In genomic region chr17:35569091-35569944, GRCm38 (mm10) we compare ENCODE assay signal across 9 mouse cellular contexts. TPM values are rescaled to one million over a fixed set of nuclear protein-coding genes. Genes with fewer than 3 reads are reported as not detected.
A peak's percentile ranks its signal among the peaks of the same experiment; 100 is the strongest.
DNase-seq lines count a peak whose midpoint lies in the region; ATAC-seq and TF ChIP-seq lines count a peak whose summit lies in the region.
"Had no signal": no experiment of that assay in that cellular context is flagged by ENCODE, and none has a peak within 500 bp of the region (broad histone marks: within the 10 kb centered on the region; RNA-seq: fewer than 3 reads in every experiment).

No protein-coding gene starts in this region.

- H3K4me3 ChIP-seq in ES-Bruce4 (ENCODE audit: low read depth, low read length) = peak overlapping the region; percentile 59
- H3K4me3 ChIP-seq in forebrain, postnatal 0 days (ENCODE audit: low read depth, low read length) = peak overlapping the region; percentile 31
- H3K4me3 ChIP-seq in midbrain, embryonic 12.5 days = peak overlapping the region; percentile 31

- H3K9ac ChIP-seq in ES-Bruce4 (ENCODE audit: low read depth, poor library complexity, severe bottlenecking) = peak overlapping the region; percentile 0; the same call in 1 of the 2 replicates
- H3K9ac ChIP-seq in forebrain, postnatal 0 days = peak overlapping the region; percentile 40
- H3K9ac ChIP-seq in midbrain, embryonic 12.5 days (replicated peaks) = peak overlapping the region; percentile 41

- H3K27ac ChIP-seq in ES-Bruce4 (ENCODE audit: insufficient read depth, low read length) = no peak overlapping the region
- no peak overlapping the region for H3K27ac ChIP-seq in forebrain, postnatal 0 days (ENCODE audit: low read depth, low read length)
- H3K27ac ChIP-seq in midbrain, embryonic 12.5 days (replicated peaks) = no peak overlapping the region

- no peak for TF ChIP-seq EP300 in ES-Bruce4 (IDR thresholded peaks at IDR 0.05; ENCODE audit: insufficient read depth, low read depth, low read length)

- WGBS in forebrain, postnatal 0 days = 3% methylated on average over 28 of the region's 28 CpGs
- WGBS in midbrain, embryonic 12.5 days = 3% methylated on average over 27 of the region's 28 CpGs

- peaks cover 2% of the 10 kb centered on the region for H3K4me1 ChIP-seq in ES-Bruce4 (ENCODE audit: control insufficient read depth, insufficient read depth, low read length)
- 0 out of 2 replicates have a peak, but pooled peaks cover 4% of the 10 kb centered on the region for H3K4me1 ChIP-seq in forebrain, postnatal 0 days (ENCODE audit: insufficient read depth)
- H3K4me1 ChIP-seq in midbrain, embryonic 12.5 days = peaks cover 13% of the 10 kb centered on the region

- no peaks in the 10 kb centered on the region for H3K9me3 ChIP-seq in ES-Bruce4 (replicated peaks; ENCODE audit: control insufficient read depth, insufficient read depth, low read length, poor library complexity, severe bottlenecking)
- no peaks in the 10 kb centered on the region for H3K9me3 ChIP-seq in forebrain, postnatal 0 days (ENCODE audit: low read length)
- H3K9me3 ChIP-seq in midbrain, embryonic 12.5 days = 0 out of 2 replicates have a peak, but pooled peaks cover 4% of the 10 kb centered on the region

- peak; percentile 65 for DNase-seq in Muller cell, postnatal 12 days (ENCODE audit: inconsistent ontology term)
- DNase-seq in forebrain, postnatal 0 days = peak; percentile 45
- no peak for DNase-seq in cerebellum, adult 8-10 months
- DNase-seq in spleen, postnatal 36 days (ENCODE audit: low spot score in 2 of 2) = no peak
- no peak for DNase-seq in left cerebral cortex, adult 18-20 months (ENCODE audit: low spot score in 2 of 2)

- TF ChIP-seq CTCF in ES-Bruce4 (IDR thresholded peaks at IDR 0.05; ENCODE audit: low read depth, low read length) = no peak
- TF ChIP-seq CTCF in forebrain, postnatal 0 days (IDR thresholded peaks at IDR 0.05; ENCODE audit: low read depth) = no peak

- H3K4me2 ChIP-seq in forebrain, postnatal 0 days (ENCODE audit: low read depth) = peak overlapping the region; percentile 54
- H3K4me2 ChIP-seq in midbrain, embryonic 12.5 days (replicated peaks) = peak overlapping the region; percentile 58

- no peaks in the 10 kb centered on the region for H3K27me3 ChIP-seq in ES-Bruce4 (ENCODE audit: control insufficient read depth, insufficient read depth, low read length, poor library complexity, severe bottlenecking)
- H3K27me3 ChIP-seq in forebrain, postnatal 0 days (ENCODE audit: insufficient read depth, low read length) = no peaks in the 10 kb centered on the region
- peaks cover 24% of the 10 kb centered on the region for H3K27me3 ChIP-seq in midbrain, embryonic 12.5 days

- no peak for TF ChIP-seq POLR2A in ES-Bruce4 (IDR thresholded peaks at IDR 0.05; ENCODE audit: insufficient read depth, low read length)

- H3K36me3 ChIP-seq in ES-Bruce4 (ENCODE audit: control insufficient read depth, insufficient read depth, low read length, poor library complexity, severe bottlenecking) = no peaks in the 10 kb centered on the region
- H3K36me3 ChIP-seq in forebrain, postnatal 0 days (ENCODE audit: insufficient read depth) = no peaks in the 10 kb centered on the region
- H3K36me3 ChIP-seq in midbrain, embryonic 12.5 days = no peaks in the 10 kb centered on the region

- ATAC-seq in forebrain, postnatal 0 days = peak; percentile 82
- peak; percentile 41 for ATAC-seq in midbrain, embryonic 12.5 days (ENCODE audit: low FRiP score, low read depth)

RNA-seq across cellular contexts. Expression of gene 2300002M23Rik, which starts 2.1 kb away (rescaled TPM):
- 0.46 TPM in 1 of 2 replicates, not detected in the other for polyA plus RNA-seq in ES-Bruce4 (2011; ENCODE audit: insufficient read depth, insufficient read length, low read depth, missing spikeins)
- total RNA-seq in forebrain, postnatal 0 days (2014; rRNA removed) = not detected in 2 replicates
- not detected in 2 replicates for polyA plus RNA-seq in forebrain, postnatal 0 days (2015; fragmentation: Nextera tagmentation; extraction: Ambion mirVana)
- not detected in 2 replicates for polyA plus RNA-seq in midbrain, embryonic 12.5 days (2016; fragmentation: Nextera tagmentation; extraction: Ambion mirVana)
- not detected for total RNA-seq in left cerebral cortex, adult 18-20 months (2021)
- total RNA-seq: heart, adult 8-10 months; megakaryocyte progenitor cell, adult 5-6 weeks had no signal

RNA-seq across cellular contexts. Expression of gene Cdsn, which starts 17.4 kb away (rescaled TPM):
- polyA plus RNA-seq in ES-Bruce4 (2011; ENCODE audit: insufficient read depth, insufficient read length, low read depth, missing spikeins) = 0.33 TPM in 1 of 2 replicates, not detected in the other
- 0.43 TPM in 1 of 2 replicates, not detected in the other for total RNA-seq in forebrain, postnatal 0 days (2014; rRNA removed)
- 0.18 and 0.20 TPM in 2 replicates for polyA plus RNA-seq in forebrain, postnatal 0 days (2015; fragmentation: Nextera tagmentation; extraction: Ambion mirVana)
- polyA plus RNA-seq in midbrain, embryonic 12.5 days (2016; fragmentation: Nextera tagmentation; extraction: Ambion mirVana) = 0.06 TPM in 1 of 2 replicates, not detected in the other
- 1 to 10 TPM in 1 of 2 experiments, under 1 TPM in 1; 1.00 to 1.7 TPM for total RNA-seq in left cerebral cortex, adult 18-20 months (2021)
- total RNA-seq: megakaryocyte progenitor cell, adult 5-6 weeks had no signal

RNA-seq across cellular contexts. Expression of gene Sfta2, which starts 32.0 kb away (rescaled TPM):
- not detected in 2 replicates for polyA plus RNA-seq in ES-Bruce4 (2011; ENCODE audit: insufficient read depth, insufficient read length, low read depth, missing spikeins)
- total RNA-seq in forebrain, postnatal 0 days (2014; rRNA removed) = not detected in 2 replicates
- polyA plus RNA-seq in forebrain, postnatal 0 days (2015; fragmentation: Nextera tagmentation; extraction: Ambion mirVana) = not detected in 2 replicates
- polyA plus RNA-seq in midbrain, embryonic 12.5 days (2016; fragmentation: Nextera tagmentation; extraction: Ambion mirVana) = not detected in 2 replicates
- not detected for total RNA-seq in left cerebral cortex, adult 18-20 months (2021)
- total RNA-seq: heart, adult 8-10 months; megakaryocyte progenitor cell, adult 5-6 weeks had no signal

RNA-seq across cellular contexts. Expression of gene Psors1c2, which starts 36.3 kb away (rescaled TPM):
- polyA plus RNA-seq in ES-Bruce4 (2011; ENCODE audit: insufficient read depth, insufficient read length, low read depth, missing spikeins) = 4.6 and 7.0 TPM in 2 replicates
- 0.54 and 0.76 TPM in 2 replicates for total RNA-seq in forebrain, postnatal 0 days (2014; rRNA removed)
- polyA plus RNA-seq in forebrain, postnatal 0 days (2015; fragmentation: Nextera tagmentation; extraction: Ambion mirVana) = 0.29 and 0.31 TPM in 2 replicates
- 1.0 and 1.5 TPM in 2 replicates for polyA plus RNA-seq in midbrain, embryonic 12.5 days (2016; fragmentation: Nextera tagmentation; extraction: Ambion mirVana)
- total RNA-seq in left cerebral cortex, adult 18-20 months (2021) = under 1 TPM; 0.44 to 0.84 TPM
- total RNA-seq: heart, adult 8-10 months; megakaryocyte progenitor cell, adult 5-6 weeks had no signal

RNA-seq across cellular contexts. Expression of gene Cchcr1, which starts 52.4 kb away (rescaled TPM):
- polyA plus RNA-seq in ES-Bruce4 (2011; ENCODE audit: insufficient read depth, insufficient read length, low read depth, missing spikeins) = 13.4 and 15.3 TPM in 2 replicates
- total RNA-seq in forebrain, postnatal 0 days (2014; rRNA removed) = 5.6 and 9.6 TPM in 2 replicates
- 2.5 and 3.2 TPM in 2 replicates for polyA plus RNA-seq in forebrain, postnatal 0 days (2015; fragmentation: Nextera tagmentation; extraction: Ambion mirVana)
- polyA plus RNA-seq in midbrain, embryonic 12.5 days (2016; fragmentation: Nextera tagmentation; extraction: Ambion mirVana) = 16.0 and 18.5 TPM in 2 replicates
- 10 to 100 TPM; 14.2 to 16.2 TPM for total RNA-seq in left cerebral cortex, adult 18-20 months (2021)

Comparison
In these comparisons a context has a peak if more than half of its experiments do, and no peak if none do; other contexts are left out.
1. DNase-seq: peak in Muller cell, postnatal 12 days (single experiment) and forebrain, postnatal 0 days (single experiment); none in cerebellum, adult 8-10 months (single experiment), spleen, postnatal 36 days (0 of 2) and left cerebral cortex, adult 18-20 months (0 of 2).
2. Peak in every context shown above with its lines, with median percentiles within 50 percentile points of each other: H3K4me3 ChIP-seq and H3K9ac ChIP-seq.